Mouse (Mus musculus): ENCODE measurements at regions not wholly inside any gene's neighbourhood (a gene's known extent, or its start where the extent isn't known, plus 50 kb on each side); places are given as distances from the start of the nearest gene placed in this dataset.

DNA sequence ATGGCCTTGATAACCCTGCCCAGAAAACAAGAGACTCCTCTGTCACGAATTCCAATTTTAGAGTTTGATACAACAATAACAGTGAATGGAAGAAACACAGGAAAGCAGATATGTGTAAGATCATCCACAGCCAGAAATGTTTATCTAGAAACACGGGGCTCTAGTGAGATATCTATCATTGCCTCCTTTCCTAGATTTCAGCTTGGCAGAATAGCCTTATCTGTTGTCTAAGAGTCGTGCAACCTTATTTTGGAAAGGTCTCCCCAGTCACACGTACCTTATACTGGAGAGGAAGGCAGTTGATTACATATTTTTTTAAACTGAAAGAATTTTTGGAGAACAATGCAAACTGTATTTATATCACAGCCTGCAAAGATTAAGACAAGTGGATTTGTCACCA is 61.6 kb downstream of the Gm10295 start:
- no peak for DNase-seq

- DNase-seq: no peak
These were observed 62.0 kb downstream of the Gm10295 start for GRCm38 (mm10) chr7:71289266-71289665.

DNA sequence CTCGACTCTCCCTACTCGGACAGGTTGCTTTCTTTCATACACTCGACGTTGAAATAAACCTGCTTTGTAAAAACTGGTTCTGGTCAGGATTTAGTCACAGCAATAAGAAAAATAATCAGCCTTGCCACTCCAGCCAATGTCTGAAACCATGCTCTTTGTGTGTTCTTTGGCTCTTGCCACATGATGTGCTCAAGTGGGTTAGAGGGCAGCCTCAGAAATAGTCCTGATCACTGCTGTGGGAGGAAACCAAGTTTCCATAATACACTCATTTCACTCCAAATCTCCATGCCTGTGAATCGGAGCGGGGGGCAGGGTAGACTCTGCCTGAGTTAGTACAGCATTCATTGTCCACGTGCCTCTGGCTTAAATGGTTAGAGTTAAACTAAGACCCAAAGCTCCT is 63.8 kb downstream of the Gm10295 start:
- no peak for DNase-seq

GRCm38 (mm10) chr7:71284246-71284645 is 67.0 kb downstream of the Gm10295 start:
- DNase-seq: no peak

DNA sequence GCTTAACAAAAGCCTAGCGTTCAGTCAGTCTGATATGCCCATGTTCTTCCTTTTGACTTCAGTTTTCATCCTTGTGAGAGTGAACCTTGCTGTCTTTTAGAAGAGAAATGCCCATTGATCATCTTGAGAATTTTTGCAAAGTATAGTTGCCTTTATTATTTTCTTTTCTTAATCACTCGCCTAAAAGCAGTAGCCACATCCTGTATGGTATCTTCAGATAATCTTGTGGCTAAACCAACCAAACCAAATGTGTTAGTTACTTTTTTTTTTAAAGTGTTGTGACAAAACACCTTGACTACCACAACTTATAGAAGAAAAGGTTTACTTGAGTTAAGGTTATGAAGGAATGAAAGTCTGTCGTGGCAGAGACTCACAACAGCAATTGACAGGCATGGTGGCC is 67.9 kb downstream of the Gm10295 start:
- no peak for DNase-seq

DNA sequence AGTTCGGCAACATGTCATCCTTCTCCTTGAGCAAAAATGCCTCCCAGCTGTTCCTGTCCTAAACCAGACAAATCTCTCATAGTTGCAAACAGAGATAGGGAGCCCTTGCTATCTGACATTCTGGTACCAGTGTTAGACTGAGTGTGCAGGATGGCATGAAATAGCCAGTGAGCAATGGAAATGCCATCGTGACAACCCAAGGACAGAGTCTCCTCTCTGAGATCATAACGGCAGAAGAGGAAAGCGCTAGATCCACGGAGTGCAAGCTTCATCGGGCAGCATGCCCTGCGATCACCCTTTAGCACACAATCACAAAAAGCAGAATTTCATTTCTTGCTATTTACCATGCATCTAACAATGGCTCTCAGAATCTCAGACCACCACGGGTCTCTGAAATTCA is 85.2 kb downstream of the Gm10295 start:
- DNase-seq: no peak

GRCm38 (mm10) chr7:71264115-71264514 is 87.2 kb downstream of the Gm10295 start:
- no peak for DNase-seq

DNA sequence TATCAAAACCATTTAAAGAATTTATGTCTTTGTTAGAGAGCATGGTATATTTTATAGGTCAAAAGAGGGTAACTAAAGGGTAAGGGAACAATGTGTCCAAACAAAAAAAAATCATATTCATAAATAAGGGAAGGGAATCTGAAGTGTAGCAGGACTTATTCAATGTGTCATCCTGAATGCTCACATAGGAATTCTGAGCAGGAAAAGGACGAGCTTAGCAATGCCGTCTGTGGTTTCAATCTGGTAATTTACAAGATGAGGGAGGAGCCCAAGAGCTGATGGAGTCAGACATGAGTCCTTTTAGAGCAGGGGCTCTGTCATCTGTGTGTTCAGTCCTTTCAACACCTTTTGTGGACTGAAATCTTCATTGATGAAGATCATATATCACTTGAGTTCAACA is 101.6 kb downstream of the Gm10295 start:
- no peak for DNase-seq

DNA sequence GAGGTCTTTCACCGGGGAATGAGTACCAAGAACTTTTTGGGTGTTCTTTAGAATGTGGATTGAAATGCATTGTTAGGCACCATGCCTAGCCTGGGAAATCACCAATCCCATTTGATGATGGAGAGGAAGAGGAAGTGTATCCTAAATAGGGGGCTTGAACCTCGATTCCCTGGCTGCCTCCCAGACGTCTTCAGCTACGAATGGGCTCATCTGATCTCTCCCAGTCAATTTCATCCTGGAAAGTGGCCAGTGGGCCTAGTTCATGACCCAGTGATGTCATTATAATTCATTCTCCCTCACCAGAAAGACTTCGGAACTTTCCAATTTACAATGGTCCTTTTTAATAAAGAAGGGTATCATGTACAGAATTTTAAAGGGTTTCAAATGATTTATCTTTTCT is 102.1 kb downstream of the Gm10295 start:
- DNase-seq: no peak

DNA sequence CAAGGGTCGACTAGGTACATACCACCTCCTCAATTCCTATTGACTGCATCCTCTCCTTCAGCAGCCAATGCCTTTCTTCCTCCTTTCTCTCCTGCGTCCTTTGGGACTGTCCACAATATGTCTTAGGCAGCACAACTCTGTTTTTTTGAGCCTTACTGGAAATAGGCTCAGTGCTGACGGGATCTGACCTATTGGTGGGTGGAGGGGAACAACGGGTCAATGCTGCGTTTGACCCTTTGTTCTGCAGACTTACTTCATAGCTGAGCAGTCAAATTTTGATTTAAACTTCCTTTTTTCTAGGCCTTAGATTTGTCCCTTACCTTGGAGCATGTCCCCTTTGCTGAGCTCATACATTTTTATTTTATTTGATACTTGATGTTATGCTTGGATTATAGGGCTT is 103.4 kb downstream of the Gm10295 start:
- DNase-seq: no peak

DNA sequence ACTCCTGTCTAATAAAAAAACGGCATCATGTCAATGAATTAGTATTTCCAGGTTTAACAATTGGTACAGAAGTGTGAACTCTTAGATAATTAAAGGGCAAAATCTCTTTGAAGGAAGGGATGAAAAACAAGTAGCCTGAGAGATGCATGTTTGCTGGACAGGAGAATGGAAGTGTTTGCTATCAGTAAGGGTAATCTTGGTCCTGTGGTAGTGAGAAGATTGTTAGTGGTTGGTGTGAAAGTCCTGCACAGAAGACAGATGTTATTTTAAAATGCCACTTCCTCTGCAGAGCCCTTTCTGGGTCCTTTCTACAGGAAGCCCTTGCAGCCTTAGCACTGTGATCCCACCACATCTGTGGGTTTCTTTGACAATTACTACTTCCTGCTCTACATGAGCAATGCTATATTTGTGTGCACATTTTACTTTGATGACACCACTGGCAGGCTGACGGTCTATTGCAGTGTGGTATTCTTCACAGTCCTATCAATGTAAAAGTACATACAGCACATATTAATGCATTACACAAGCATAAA is 108.8 kb downstream of the Gm10295 start:
- no peak for DNase-seq

- no peak for DNase-seq
These were observed 112.1 kb downstream of the Gm10295 start for GRCm38 (mm10) chr7:71239207-71239606.

GRCm38 (mm10) chr7:71236334-71236733 is 115.0 kb downstream of the Gm10295 start:
- DNase-seq: no peak

- no peak for DNase-seq
These were observed 117.0 kb downstream of the Gm10295 start for GRCm38 (mm10) chr7:71234176-71234769.

DNA sequence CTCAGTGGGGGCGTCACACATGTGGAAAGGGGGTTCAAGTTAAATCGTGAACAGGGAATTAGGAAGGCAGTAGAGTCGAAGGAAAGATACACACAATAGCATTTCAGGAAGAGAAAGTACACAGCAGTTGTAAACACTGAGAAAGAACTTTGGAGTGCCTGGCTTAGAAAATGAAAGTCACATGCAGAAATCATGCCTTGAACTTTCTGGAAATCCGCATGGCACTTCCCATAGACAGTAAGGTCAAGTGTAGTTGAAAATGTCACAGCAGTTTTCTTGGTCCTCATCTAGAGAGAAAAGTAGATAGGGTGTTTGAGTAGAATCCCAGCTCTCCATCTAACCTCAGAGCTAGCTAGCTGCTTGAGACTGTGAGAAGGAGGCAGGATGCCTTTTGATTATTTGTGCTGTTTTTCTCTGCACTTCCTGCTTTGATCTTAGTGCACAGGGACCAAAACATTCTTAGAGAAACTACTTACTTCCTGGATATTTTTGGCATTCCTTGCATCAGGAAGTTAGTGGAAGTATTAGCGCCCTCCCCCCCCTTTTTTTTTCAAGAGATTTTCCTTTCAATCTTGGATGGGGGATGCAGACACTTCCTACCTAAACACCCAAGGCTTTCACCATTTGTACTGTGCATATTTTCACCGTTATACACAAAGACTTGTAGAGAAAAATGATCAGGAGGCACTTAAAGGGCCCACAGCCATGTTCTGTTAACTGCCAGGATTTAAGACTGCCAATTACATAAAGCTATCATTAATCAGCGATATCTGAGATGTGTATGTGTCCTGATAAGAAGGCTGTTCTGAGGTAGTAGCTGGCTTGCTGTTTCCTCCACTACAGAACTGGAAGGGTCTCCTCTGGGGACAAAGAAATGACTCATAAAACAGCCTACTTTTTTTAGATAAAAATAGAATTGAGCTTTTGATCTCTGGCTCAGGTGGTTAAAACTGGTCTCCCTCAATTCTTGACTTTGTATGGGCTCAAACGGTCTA is 118.2 kb downstream of the Gm10295 start:
- DNase-seq: no peak

DNA sequence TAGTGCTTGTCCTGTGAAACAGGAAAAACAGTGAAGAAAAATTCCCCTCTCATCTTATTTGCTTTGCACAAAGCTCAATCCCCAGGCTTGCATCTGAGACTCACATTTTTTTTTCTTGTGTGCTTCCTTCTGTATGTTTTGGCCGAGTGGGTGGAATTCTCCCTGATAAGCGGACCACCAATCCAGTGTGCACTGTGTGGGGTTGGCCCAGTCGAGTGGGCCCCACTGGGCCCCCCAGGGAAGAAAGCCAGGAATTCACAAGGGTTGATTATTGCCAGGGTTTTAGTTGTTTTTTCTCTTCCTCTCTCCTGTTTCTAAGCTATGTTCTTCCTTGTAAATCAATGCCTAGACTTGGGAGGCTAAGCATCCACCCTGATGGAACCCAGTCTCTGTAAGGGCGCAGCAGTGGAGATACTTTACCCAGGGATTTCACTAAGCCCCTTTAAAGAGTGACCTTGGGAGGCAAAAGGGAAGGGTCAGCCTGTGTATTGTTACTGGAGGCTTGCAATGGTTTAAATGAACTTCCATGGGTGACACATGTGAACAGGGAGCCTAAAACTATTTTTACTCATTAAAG is 120.3 kb downstream of the Gm10295 start:
- no peak for DNase-seq

GRCm38 (mm10) chr7:71229183-71229582 is 122.1 kb downstream of the Gm10295 start:
- no peak for DNase-seq

GRCm38 (mm10) chr7:71224320-71224865 is 126.9 kb downstream of the Gm10295 start:
- no peak for DNase-seq

DNA sequence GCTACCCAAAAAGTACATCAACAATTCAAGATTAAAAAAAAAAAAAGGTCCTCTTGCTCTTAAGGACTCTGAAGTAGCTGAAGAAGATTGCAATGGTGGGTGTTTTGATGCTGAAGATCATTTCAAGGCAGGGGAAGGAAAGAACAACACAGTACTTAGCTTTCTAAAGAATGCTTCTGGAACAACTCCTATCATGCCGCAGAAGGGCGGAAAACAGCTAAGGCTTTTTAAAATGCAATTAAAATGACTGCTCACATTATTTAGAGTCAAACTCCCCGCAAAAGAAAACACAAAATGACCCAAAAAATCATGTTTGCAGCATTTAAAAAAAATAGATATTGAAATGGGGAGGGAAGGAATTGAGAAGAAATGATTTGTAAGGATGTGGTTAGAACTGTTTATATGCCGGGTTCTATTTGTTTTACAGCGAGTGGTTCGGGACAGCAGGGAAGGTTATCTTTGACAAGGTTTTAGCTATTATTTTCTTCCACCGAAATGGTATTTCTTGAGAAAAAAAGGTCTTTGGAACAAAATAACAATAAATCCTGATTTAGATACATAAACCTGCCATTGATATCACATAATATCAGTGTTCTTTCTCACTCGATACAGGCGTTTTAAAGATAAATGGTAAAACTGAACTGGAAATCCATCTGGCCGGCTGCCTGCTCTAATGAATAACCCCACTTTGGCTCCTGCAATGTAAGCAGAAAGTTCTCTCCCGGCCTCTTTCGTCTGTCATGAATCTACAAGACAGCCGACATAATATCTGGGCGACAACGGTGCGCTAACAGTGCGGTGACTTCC is 127.6 kb downstream of the Gm10295 start:
- no peak for DNase-seq

DNA sequence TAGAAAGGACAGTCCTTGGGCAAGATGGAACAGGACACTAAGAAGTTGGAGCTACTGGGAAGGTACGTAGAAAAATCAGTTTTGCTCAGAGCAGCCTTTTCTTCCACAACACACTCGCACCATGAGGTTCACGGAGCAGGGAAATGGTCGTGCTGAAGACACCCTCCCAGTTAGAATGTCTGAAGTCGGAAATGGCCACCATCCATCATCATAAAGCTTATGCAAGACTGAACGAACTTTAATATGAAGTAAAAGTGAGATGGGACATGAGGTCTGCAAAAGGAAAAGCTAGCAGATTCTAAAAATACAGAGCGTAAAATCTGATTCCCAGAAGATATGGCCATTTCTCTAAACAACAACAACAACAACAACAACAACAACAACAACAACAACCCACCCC is 133.9 kb downstream of the Gm10295 start:
- DNase-seq: no peak

- DNase-seq: no peak
These were observed 134.5 kb downstream of the Gm10295 start for GRCm38 (mm10) chr7:71216808-71217207.

GRCm38 (mm10) chr7:71214500-71215055 is 136.7 kb downstream of the Gm10295 start:
- no peak for DNase-seq

All from retina, postnatal 1 day (tissue).